Comparison of ENCODE assay signal across 8 mouse cellular contexts in the genomic region with DNA sequence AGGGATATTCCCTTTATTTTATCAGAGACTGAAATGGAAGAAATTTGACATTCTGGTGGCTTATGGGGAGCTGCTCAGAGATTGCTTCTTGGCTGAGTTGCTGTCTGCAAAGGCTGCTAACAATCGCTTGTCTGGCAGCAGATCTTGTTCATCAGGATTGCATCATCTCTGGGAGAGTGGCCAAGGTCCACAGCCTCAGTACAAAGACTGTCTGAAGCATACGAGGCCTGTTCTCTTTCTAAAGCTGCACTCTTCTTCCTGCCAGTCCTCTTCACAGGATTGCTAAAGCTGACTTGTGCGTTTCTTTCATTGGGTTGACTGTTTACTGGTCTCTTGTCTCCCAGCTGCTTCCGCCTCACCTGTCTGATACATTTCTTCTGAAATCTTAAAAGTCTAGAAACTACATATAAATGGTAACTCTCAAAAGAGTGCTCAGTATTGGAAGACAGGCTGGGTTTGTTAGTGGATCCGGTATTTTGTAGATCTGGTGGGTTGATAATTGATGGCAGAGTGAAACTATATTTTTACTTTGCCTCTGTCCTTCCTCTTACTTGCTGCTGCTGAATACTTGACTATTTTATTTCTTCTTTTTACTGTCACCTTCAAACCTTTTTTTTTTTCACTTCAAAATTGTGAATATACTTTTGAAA. TPM values are rescaled to one million over a fixed set of nuclear protein-coding genes. Genes with fewer than 3 reads are reported as not detected.
DNase-seq lines count a peak whose midpoint lies in the region; ATAC-seq lines count a peak whose summit lies in the region.

No protein-coding gene starts in this region.

- H3K9me3 ChIP-seq in hindbrain, embryonic 14.5 days (ENCODE audit: control insufficient read depth, low read length), result no peaks in the 10 kb centered on the region

- no peaks in the 10 kb centered on the region for H3K27me3 ChIP-seq in hindbrain, embryonic 14.5 days (ENCODE audit: control insufficient read depth, insufficient read depth, low read length)

- peak overlapping the region; percentile 82 for H3K27ac ChIP-seq in hindbrain, embryonic 14.5 days

- peaks cover 9% of the 10 kb centered on the region; the same call in 1 of the 2 replicates for H3K4me1 ChIP-seq in hindbrain, embryonic 14.5 days (replicated peaks; ENCODE audit: control insufficient read depth, insufficient read depth, low read length)

- ATAC-seq in cerebellum, adult (ENCODE audit: insufficient number of reproducible peaks, low FRiP score, low TSS enrichment), result peak; percentile 95
- ATAC-seq in hindbrain, embryonic 14.5 days (ENCODE audit: low FRiP score), result peak; percentile 82; the same call in 1 of the 2 replicates
- ATAC-seq in erythroblast, adult 5-6 weeks (replicated peaks; ENCODE audit: low FRiP score, poor library complexity, severe bottlenecking), result no peak

- H3K9ac ChIP-seq in hindbrain, embryonic 14.5 days, result peak overlapping the region; percentile 35; the same call in 1 of the 2 replicates

- H3K36me3 ChIP-seq in hindbrain, embryonic 14.5 days (replicated peaks; ENCODE audit: control insufficient read depth, insufficient read depth), result no peaks in the 10 kb centered on the region

- no peak overlapping the region for H3K4me3 ChIP-seq in hindbrain, embryonic 14.5 days (replicated peaks; ENCODE audit: low read length)

- peak; percentile 70 for DNase-seq in MEL-GATA-1-ER (ENCODE audit: extremely low read depth, low read depth)
- DNase-seq in frontal cortex, postnatal 36 days (ENCODE audit: low spot score in 2 of 2), result peak; percentile 84 to 93
- DNase-seq in hindbrain, embryonic 14.5 days (ENCODE audit: low spot score), result peak; percentile 77
- DNase-seq in layer of hippocampus, postnatal 14 days (ENCODE audit: low spot score in 2 of 2), result peak; percentile 82 to 95
- DNase-seq in lung, postnatal 14 days, result peak; percentile 95
- peak; percentile 88 to 92 for DNase-seq in right cerebral cortex, adult 2 months (ENCODE audit: low spot score in 2 of 2)

- H3K4me2 ChIP-seq in hindbrain, embryonic 14.5 days (replicated peaks), result peak overlapping the region; percentile 17; the same call in 1 of the 2 replicates

- 37% methylated on average over 5 of the region's 5 CpGs for WGBS in hindbrain, embryonic 14.5 days

RNA-seq across cellular contexts. Expression of gene Setd5, which starts 22.6 kb away (rescaled TPM):
- 53.3 and 58.7 TPM in 2 replicates for polyA plus RNA-seq in hindbrain, embryonic 14.5 days (2014; fragmentation: Nextera tagmentation; extraction: Ambion mirVana)
- 100 to 1,000 TPM; 116 to 125 TPM for total RNA-seq in layer of hippocampus, postnatal 14 days (2021)
- total RNA-seq in erythroblast, adult 5-6 weeks (2015; ENCODE audit: low replicate concordance), result 34.4 and 36.6 TPM in 2 replicates
- 29.4 TPM in 2 replicates for total RNA-seq in erythroblast, adult 5-6 weeks (2017; ENCODE audit: low replicate concordance)

RNA-seq across cellular contexts. Expression of gene Thumpd3, which starts 53.7 kb away (rescaled TPM):
- 45.5 and 49.1 TPM in 2 replicates for polyA plus RNA-seq in hindbrain, embryonic 14.5 days (2014; fragmentation: Nextera tagmentation; extraction: Ambion mirVana)
- total RNA-seq in layer of hippocampus, postnatal 14 days (2021), result 10 to 100 TPM; 31.5 to 33.1 TPM
- total RNA-seq in erythroblast, adult 5-6 weeks (2015; ENCODE audit: low replicate concordance), result 18.0 and 27.7 TPM in 2 replicates
- 16.3 and 19.6 TPM in 2 replicates for total RNA-seq in erythroblast, adult 5-6 weeks (2017; ENCODE audit: low replicate concordance)
